15 mouse cellular contexts compared by ENCODE assay signal in genomic region chr12:80569561-80569960, GRCm38 (mm10).
"Had no signal": no experiment of that assay in that cellular context is flagged by ENCODE, and none has a peak within 500 bp of the region (broad histone marks: within the 10 kb centered on the region; RNA-seq: fewer than 3 reads in every experiment).

No protein-coding gene starts in this region.

- H3K27me3 ChIP-seq: neural tube, embryonic 13.5 days; neural tube, embryonic 15.5 days; stomach, embryonic 15.5 days had no signal

- DNase-seq: retina, postnatal 1 day; right cerebral cortex, adult 18-20 months; right cerebral cortex, postnatal 14 days; right cerebral cortex, postnatal 25 days; right cerebral cortex, postnatal 4 days; spleen, adult 18-20 months; thymus, adult 18-20 months; thymus, adult 2 months; thymus, postnatal 14 days; thymus, postnatal 25 days; thymus, postnatal 36 days; thymus, postnatal 4 days had no signal

- H3K4me2 ChIP-seq: neural tube, embryonic 13.5 days; neural tube, embryonic 15.5 days; stomach, embryonic 15.5 days had no signal

- H3K4me3 ChIP-seq: neural tube, embryonic 13.5 days; neural tube, embryonic 15.5 days; stomach, embryonic 15.5 days had no signal

- H3K36me3 ChIP-seq: neural tube, embryonic 13.5 days; neural tube, embryonic 15.5 days; stomach, embryonic 15.5 days had no signal
